Mouse (Mus musculus) midbrain, embryonic 10.5 days (tissue): ENCODE data around the gene Arl8b. TPM values are rescaled to one million over a fixed set of nuclear protein-coding genes. Genes with fewer than 3 reads are reported as not detected.

Source experiments
- DNase-seq: peaks from one replicate; pipeline ENCODE4 v3.0.0-alpha.2; 2017; ENCODE audit warnings: low spot score
- H3K27ac ChIP-seq: fragments of 300-500 bp; sonication (generic); replicated peaks from 2 replicates; pipeline ENCODE4 v1.5.1; 2016; ENCODE audit warnings: mild to moderate bottlenecking
- H3K27me3 ChIP-seq: fragments of 300-500 bp; sonication (generic); 2 replicates; pipeline ENCODE4 v1.6.1; 2016; ENCODE audit warnings: low read depth, mild to moderate bottlenecking; ENCODE audit not compliant: poor library complexity, severe bottlenecking
- H3K36me3 ChIP-seq: fragments of 300-500 bp; sonication (generic); 2 replicates; pipeline ENCODE4 v1.6.1; 2016; ENCODE audit warnings: mild to moderate bottlenecking, moderate library complexity
- H3K4me1 ChIP-seq: fragments of 300-500 bp; sonication (generic); 2 replicates; pipeline ENCODE4 v1.6.1; 2016
- H3K4me3 ChIP-seq: fragments of 300-500 bp; sonication (generic); 2 replicates; pipeline ENCODE4 v1.5.1; 2016; ENCODE audit warnings: mild to moderate bottlenecking, moderate library complexity
- H3K9me3 ChIP-seq: fragments of 300-500 bp; sonication (generic); replicated peaks from 2 replicates; pipeline ENCODE4 v1.6.1; 2016; ENCODE audit warnings: mild to moderate bottlenecking
- WGBS: fragments of 180-500 bp; shearing (Covaris S2); methylation state at CpG from one replicate; pipeline ENCODE4 v1.1.7; 2016; 5-methylcytosine and 5-hydroxymethylcytosine counted together
- polyA plus RNA-seq: library from polyadenylated mRNA; unstranded; fragments of >200 nt; fragmentation: Nextera tagmentation; extraction: Ambion mirVana; gene quantifications from 2 replicates; pipeline ENCODE4 v1.2.1, GENCODE M21; 2016

Gene Arl8b
- polyA plus RNA-seq, result 67.4 and 69.2 TPM in 2 replicates

- Histone ChIP-seq H3K4me3 (peak within 1 kb of the TSS; percentile 98), H3K9me3 (no peaks in the 10 kb centered on the region), H3K36me3 (no peaks in the 10 kb centered on the region), H3K27me3 (no peaks in the 10 kb centered on the region), H3K27ac (peak within 1 kb of the TSS; percentile 91), H3K4me1 (peaks cover 15% of the 10 kb centered on the region)
- DNase-seq, result peak; percentile 92
- 11% methylated on average over 36 of the region's 36 CpGs for WGBS
Observed at GRCm38 (mm10) chr6:108782526-108783183, at the start of gene Arl8b. Gene Arl8b (plus strand): TSS chr6:108783099.

GRCm38 (mm10) chr6:108735910-108736750, 46.8 kb upstream of the Arl8b start:
- DNase-seq, result peak; percentile 75
- H3K27me3 ChIP-seq, result no peaks in the 10 kb centered on the region
- H3K27ac ChIP-seq, result no peak overlapping the region
- WGBS, result 57% methylated on average over 9 of the region's 9 CpGs
- no peaks in the 10 kb centered on the region for H3K36me3 ChIP-seq
- no peak overlapping the region for H3K4me3 ChIP-seq
- no peaks in the 10 kb centered on the region for H3K9me3 ChIP-seq
- no peaks in the 10 kb centered on the region for H3K4me1 ChIP-seq

DNA sequence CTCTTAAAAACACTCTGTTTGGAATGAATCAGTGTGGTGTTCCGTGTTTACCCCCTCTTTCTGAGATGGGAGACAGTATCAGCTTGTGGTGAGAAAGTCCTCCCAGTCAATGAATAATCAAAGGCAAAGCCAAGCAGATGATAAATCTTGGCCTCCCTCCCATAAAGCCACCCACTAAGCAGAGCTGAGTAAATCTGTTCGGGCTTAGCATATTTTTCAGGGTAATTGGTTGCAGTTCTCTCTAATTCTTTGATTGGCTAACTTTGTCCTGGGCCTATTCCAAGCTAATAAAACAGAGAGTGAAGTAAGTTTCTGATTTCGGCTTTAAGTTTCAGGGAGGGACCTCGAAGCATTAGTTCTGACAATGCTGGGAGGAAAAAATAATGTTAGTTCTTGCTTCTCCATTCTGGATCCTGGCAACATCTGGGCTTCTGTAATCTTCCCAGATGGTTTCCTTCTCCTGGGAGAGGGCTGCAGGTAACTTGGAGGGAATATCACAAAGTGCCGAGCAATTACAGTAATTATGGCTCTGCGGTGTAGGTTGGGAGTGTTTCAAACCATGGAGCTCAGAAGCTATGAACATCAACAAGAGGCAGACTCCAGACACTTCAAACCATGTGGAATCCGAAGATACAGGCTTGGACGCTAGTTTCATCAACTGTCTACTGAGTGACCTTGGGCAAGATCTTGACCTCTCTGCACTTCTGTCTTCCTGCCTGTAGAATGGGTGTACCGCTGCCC, 44.3 kb upstream of the Arl8b start:
- Histone ChIP-seq H3K36me3 (no peaks in the 10 kb centered on the region), H3K4me1 (no peaks in the 10 kb centered on the region), H3K27me3 (no peaks in the 10 kb centered on the region), H3K4me3 (no peak overlapping the region), H3K27ac (no peak overlapping the region), H3K9me3 (no peaks in the 10 kb centered on the region)
- WGBS, result 82% methylated on average over 9 of the region's 9 CpGs
- DNase-seq, result no peak

- Histone ChIP-seq H3K27ac (no peak overlapping the region), H3K4me1 (no peaks in the 10 kb centered on the region), H3K27me3 (no peaks in the 10 kb centered on the region), H3K9me3 (no peaks in the 10 kb centered on the region), H3K36me3 (no peaks in the 10 kb centered on the region), H3K4me3 (no peak overlapping the region)
- DNase-seq, result no peak
- WGBS, result 79% methylated on average over 4 of the region's 4 CpGs
Observed at GRCm38 (mm10) chr6:108740579-108740978, 42.3 kb upstream of the Arl8b start.

- Histone ChIP-seq H3K27me3 (no peaks in the 10 kb centered on the region), H3K9me3 (no peaks in the 10 kb centered on the region), H3K36me3 (no peaks in the 10 kb centered on the region), H3K4me1 (no peaks in the 10 kb centered on the region), H3K27ac (no peak overlapping the region), H3K4me3 (no peak overlapping the region)
- DNase-seq, result no peak
- 85% methylated on average over 5 of the region's 5 CpGs for WGBS
Observed at GRCm38 (mm10) chr6:108743730-108744129, 39.2 kb upstream of the Arl8b start.

- DNase-seq, result no peak
- no peaks in the 10 kb centered on the region for H3K27me3 ChIP-seq
- no peaks in the 10 kb centered on the region for H3K36me3 ChIP-seq
- no peak overlapping the region for H3K4me3 ChIP-seq
- H3K4me1 ChIP-seq, result no peaks in the 10 kb centered on the region
- 91% methylated on average over 7 of the region's 7 CpGs for WGBS
- no peaks in the 10 kb centered on the region for H3K9me3 ChIP-seq
- no peak overlapping the region for H3K27ac ChIP-seq
Observed at GRCm38 (mm10) chr6:108751324-108751723, 31.6 kb upstream of the Arl8b start.

DNA sequence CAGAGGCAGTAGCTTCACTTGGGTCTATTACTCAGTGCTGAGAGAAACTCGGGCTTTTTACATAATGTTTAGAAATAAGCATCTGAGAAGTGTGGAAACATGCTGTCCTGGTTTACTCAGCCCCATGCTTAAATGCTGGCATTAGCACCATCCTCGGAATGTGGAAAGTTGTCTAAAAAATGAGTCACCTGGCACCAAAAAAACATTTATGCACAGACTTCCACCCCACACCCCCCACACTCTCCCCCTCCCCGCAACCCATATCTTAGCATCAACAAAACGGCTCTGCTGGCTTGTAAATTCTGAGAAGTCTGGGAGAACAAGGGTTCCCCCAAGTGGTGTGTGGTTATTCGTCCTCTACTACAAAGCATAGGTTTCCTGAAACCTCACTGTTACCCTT, 30.5 kb upstream of the Arl8b start:
- Histone ChIP-seq H3K4me1 (no peaks in the 10 kb centered on the region), H3K4me3 (no peak overlapping the region), H3K36me3 (no peaks in the 10 kb centered on the region), H3K27me3 (no peaks in the 10 kb centered on the region), H3K9me3 (no peaks in the 10 kb centered on the region), H3K27ac (no peak overlapping the region)
- no peak for DNase-seq
- WGBS, result 63% methylated on average over 5 of the region's 5 CpGs

DNA sequence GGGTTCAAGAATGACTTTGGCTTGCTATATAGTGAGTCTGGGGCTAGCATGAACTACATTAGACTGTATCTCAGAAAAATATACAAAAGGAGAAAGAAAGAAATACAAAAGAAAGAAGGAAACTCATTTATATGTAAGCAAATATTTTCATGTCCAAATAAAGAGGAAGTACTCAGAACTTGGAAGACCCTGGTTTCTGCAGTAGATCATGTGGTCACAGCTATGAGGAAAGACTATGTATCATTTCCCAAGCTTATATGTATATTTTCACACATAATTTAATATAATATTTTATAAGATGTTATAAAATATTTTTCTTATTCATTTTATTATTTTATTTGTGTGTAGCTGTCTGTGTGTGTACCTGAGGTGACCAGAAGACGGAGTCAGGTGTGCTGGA, 29.4 kb upstream of the Arl8b start:
- no peaks in the 10 kb centered on the region for H3K4me1 ChIP-seq
- no peaks in the 10 kb centered on the region for H3K27me3 ChIP-seq
- 87% methylated on average over 1 of the region's 1 CpGs for WGBS
- DNase-seq, result no peak
- no peak overlapping the region for H3K4me3 ChIP-seq
- no peak overlapping the region for H3K27ac ChIP-seq
- no peaks in the 10 kb centered on the region for H3K36me3 ChIP-seq
- H3K9me3 ChIP-seq, result no peaks in the 10 kb centered on the region

DNA sequence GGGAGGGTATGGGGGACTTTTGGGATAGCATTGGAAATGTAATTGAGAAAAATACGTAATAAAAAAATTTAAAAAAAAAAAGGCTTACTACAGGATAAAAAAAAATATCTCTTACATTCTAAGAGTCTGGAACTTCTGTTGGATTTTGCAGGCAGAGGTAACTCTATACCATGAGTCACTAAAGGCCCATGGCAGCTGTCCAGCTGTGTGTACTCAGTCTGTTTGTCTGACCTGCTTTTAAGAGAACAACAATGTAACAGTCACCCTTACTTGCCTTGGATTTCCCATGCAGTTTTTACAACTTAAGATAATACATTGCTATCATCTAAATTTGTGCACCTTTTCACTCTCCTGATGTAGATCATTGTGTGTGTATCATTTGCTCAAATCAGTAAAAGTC, 28.5 kb upstream of the Arl8b start:
- no peaks in the 10 kb centered on the region for H3K4me1 ChIP-seq
- H3K27ac ChIP-seq, result no peak overlapping the region
- H3K27me3 ChIP-seq, result no peaks in the 10 kb centered on the region
- DNase-seq, result no peak
- no peak overlapping the region for H3K4me3 ChIP-seq
- no peaks in the 10 kb centered on the region for H3K9me3 ChIP-seq
- 85% methylated on average over 1 of the region's 1 CpGs for WGBS
- no peaks in the 10 kb centered on the region for H3K36me3 ChIP-seq

GRCm38 (mm10) chr6:108755936-108756335, 27.0 kb upstream of the Arl8b start:
- no peaks in the 10 kb centered on the region for H3K4me1 ChIP-seq
- H3K4me3 ChIP-seq, result no peak overlapping the region
- 90% methylated on average over 7 of the region's 7 CpGs for WGBS
- DNase-seq, result no peak
- H3K27me3 ChIP-seq, result no peaks in the 10 kb centered on the region
- no peak overlapping the region for H3K27ac ChIP-seq
- no peaks in the 10 kb centered on the region for H3K9me3 ChIP-seq
- no peaks in the 10 kb centered on the region for H3K36me3 ChIP-seq

- Histone ChIP-seq H3K9me3 (no peaks in the 10 kb centered on the region), H3K4me1 (no peaks in the 10 kb centered on the region), H3K4me3 (no peak overlapping the region), H3K27ac (no peak overlapping the region), H3K27me3 (no peaks in the 10 kb centered on the region), H3K36me3 (no peaks in the 10 kb centered on the region)
- no peak for DNase-seq
- 88% methylated on average over 10 of the region's 10 CpGs for WGBS
Observed at GRCm38 (mm10) chr6:108758997-108759697, 23.8 kb upstream of the Arl8b start.

GRCm38 (mm10) chr6:108759698-108760039, 23.2 kb upstream of the Arl8b start:
- Histone ChIP-seq H3K36me3 (no peaks in the 10 kb centered on the region), H3K27me3 (no peaks in the 10 kb centered on the region), H3K9me3 (no peaks in the 10 kb centered on the region), H3K4me1 (no peaks in the 10 kb centered on the region), H3K4me3 (no peak overlapping the region), H3K27ac (no peak overlapping the region)
- DNase-seq, result no peak
- 78% methylated on average over 5 of the region's 5 CpGs for WGBS
